Mouse (Mus musculus) lung, embryonic 14.5 days (tissue): ENCODE data around the gene Hoxc5. TPM values are rescaled to one million over a fixed set of nuclear protein-coding genes. Genes with fewer than 3 reads are reported as not detected.

Experiments
- ATAC-seq: fragments of 200-750 bp; cut with Nextera tagmentation; 2 replicates; pipeline ENCODE4 v1.8.0; 2017; ENCODE audit warnings: mild to moderate bottlenecking, moderate TSS enrichment, moderate library complexity; ENCODE audit not compliant: insufficient read depth
- DNase-seq: peaks from one replicate; pipeline ENCODE4 v3.0.0-alpha.2; 2015
- H3K27ac ChIP-seq: fragments of 300-500 bp; sonication (generic); 2 replicates; pipeline ENCODE4 v1.5.1; 2014; ENCODE audit warnings: low read depth, mild to moderate bottlenecking, moderate library complexity
- H3K27me3 ChIP-seq: fragments of 300-500 bp; sonication (generic); 2 replicates; pipeline ENCODE4 v1.6.1; 2014; ENCODE audit warnings: low read length, control low read depth; ENCODE audit not compliant: insufficient read depth
- H3K36me3 ChIP-seq: fragments of 300-500 bp; sonication (generic); 2 replicates; pipeline ENCODE4 v1.6.1; 2014; ENCODE audit warnings: control low read depth; ENCODE audit not compliant: insufficient read depth
- H3K4me1 ChIP-seq: fragments of 300-500 bp; sonication (generic); 2 replicates; pipeline ENCODE4 v1.6.1; 2014; ENCODE audit warnings: antibody characterized with exemption, control low read depth; ENCODE audit not compliant: insufficient read depth
- H3K4me2 ChIP-seq: fragments of 300-500 bp; sonication (generic); 2 replicates; pipeline ENCODE4 v1.6.1; 2014; ENCODE audit warnings: mild to moderate bottlenecking
- H3K4me3 ChIP-seq: fragments of 300-500 bp; sonication (generic); 2 replicates; pipeline ENCODE4 v1.5.1; 2014; ENCODE audit warnings: low read depth, low read length
- H3K9ac ChIP-seq: fragments of 300-500 bp; sonication (generic); 2 replicates; pipeline ENCODE4 v1.6.1; 2014
- H3K9me3 ChIP-seq: fragments of 300-500 bp; sonication (generic); 2 replicates; pipeline ENCODE4 v1.6.1; 2016; ENCODE audit warnings: low read depth, low read length, control low read depth
- CTCF ChIP-seq: IDR thresholded peaks from 2 replicates; pipeline ENCODE4 v1.5.1; 2016; ENCODE audit warnings: antibody characterized with exemption, low read depth
- WGBS: fragments of 180-500 bp; shearing (Covaris S2); extraction: QIAGEN DNeasy Blood & Tissue Kit; methylation state at CpG from one replicate; pipeline ENCODE4 v1.1.7; 2014; 5-methylcytosine and 5-hydroxymethylcytosine counted together
- polyA plus RNA-seq: library from polyadenylated mRNA; unstranded; fragments of >200 nt; fragmentation: Nextera tagmentation; extraction: Ambion mirVana; gene quantifications from 2 replicates; pipeline ENCODE4 v1.2.1, GENCODE M21; 2014

Gene Hoxc5
- polyA plus RNA-seq, 1 experiment from 2014 or later = 0.62 TPM

GRCm38 (mm10) chr15:102937036-102937666, 30.1 kb upstream of the Hoxc5 start:
- TF ChIP-seq CTCF = no peak
- no peaks in the 10 kb centered on the region for H3K4me1 ChIP-seq
- ATAC-seq (no peak), DNase-seq (no peak)
- H3K36me3 ChIP-seq = no peaks in the 10 kb centered on the region
- no peak overlapping the region for H3K27ac ChIP-seq
- WGBS = under 1% methylated on average over 50 of the region's 50 CpGs
- H3K27me3 ChIP-seq = peaks cover 100% of the 10 kb centered on the region
- no peak overlapping the region for H3K4me2 ChIP-seq
- H3K9me3 ChIP-seq = no peaks in the 10 kb centered on the region
- H3K9ac ChIP-seq = no peak overlapping the region
- no peak overlapping the region for H3K4me3 ChIP-seq

DNA sequence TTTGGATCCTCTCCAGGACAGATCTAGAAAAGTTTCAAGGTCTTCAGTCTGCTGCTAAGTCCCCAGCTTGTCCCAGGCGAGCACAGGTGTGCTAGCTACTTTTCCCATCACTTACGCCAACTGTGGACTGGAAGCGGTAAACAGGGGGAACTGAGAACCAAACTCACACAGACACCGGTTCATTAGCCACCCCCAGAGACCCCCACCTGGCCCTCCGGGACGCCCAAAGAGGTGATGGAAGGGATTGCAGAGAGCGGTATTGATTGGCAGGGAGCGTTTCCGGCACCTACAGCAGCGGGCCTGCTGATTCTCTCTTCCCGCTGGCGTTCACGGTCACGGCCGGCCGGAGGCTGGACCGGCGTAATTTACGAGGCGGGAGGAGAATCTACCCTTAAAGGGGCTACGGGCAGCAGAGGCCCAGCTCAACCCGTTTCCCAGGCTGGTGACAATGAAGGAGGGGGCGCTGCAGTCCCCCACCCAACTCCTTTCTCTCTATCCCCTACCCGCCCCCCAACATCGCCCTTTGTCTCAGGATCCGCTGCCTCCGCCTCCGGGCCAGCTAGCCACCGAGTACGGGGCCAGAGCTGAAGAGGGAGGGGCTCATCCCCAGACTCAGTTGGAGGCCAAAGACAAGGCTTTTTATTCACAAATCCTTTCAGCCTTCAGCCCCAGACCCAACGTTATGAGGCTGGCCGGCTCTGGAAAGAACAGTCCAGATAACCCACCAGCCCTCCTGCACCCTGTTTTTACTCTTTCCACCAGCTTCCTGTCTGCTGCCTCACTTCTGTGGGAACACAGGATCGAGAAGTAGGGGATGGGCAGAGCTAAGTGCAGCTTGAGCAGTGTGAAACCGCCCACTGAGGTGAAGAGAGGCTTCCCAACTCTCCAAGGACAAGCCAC, 27.7 kb upstream of the Hoxc5 start:
- 2% methylated on average over 33 of the region's 34 CpGs for WGBS
- no peak for TF ChIP-seq CTCF
- peaks cover 100% of the 10 kb centered on the region for H3K27me3 ChIP-seq
- no peaks in the 10 kb centered on the region for H3K9me3 ChIP-seq
- H3K4me3 ChIP-seq = no peak overlapping the region
- no peaks in the 10 kb centered on the region for H3K4me1 ChIP-seq
- ATAC-seq (no peak), DNase-seq (no peak)
- H3K4me2 ChIP-seq = no peak overlapping the region
- no peaks in the 10 kb centered on the region for H3K36me3 ChIP-seq
- H3K9ac ChIP-seq = no peak overlapping the region
- H3K27ac ChIP-seq = no peak overlapping the region

DNA sequence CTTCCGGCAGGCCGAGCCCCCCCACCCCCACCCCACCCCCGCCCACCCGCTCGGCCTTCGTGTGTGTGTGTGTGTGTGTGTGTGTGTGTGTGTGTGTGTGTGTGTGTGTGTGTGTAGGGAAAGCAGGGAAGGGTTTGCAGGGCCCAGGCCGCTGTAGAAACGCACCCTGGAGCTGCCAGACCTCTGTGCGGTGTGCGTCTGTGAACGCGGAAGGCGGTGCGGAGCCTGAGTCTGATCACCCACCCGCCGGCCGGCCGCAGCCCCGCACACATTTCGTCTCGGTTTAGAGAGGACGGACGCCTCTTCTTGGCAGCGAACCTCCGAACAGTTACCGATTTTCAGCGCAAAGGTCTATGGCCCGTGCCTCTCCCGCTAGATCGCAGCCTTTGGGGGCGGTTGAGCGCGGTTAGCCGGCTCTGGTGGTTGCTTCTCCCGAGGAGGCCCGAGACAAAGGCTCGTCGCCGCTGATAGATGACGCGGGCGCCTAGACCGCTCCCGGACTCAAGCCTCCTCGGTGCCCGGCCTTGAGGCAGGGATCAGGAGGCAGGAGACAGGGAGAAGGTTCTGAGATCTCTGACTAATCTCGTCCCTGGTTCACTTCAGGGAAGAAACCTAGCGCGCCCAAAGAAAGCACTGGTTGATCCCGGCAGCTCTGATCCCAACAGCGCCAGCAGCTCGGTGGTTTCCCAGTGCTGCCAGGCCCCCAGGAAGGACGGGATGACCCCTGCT, 24.3 kb upstream of the Hoxc5 start:
- Histone ChIP-seq H3K4me2 (peak overlapping the region; percentile 39; the same call in 1 of the 2 replicates), H3K4me1 (no peaks in the 10 kb centered on the region), H3K9ac (no peak overlapping the region; the same call in 1 of the 2 replicates), H3K9me3 (no peaks in the 10 kb centered on the region), H3K36me3 (no peaks in the 10 kb centered on the region), H3K4me3 (0 out of 2 replicates have a peak overlapping the region, but pooled peaks have one; percentile 9), H3K27ac (no peak overlapping the region), H3K27me3 (peaks cover 100% of the 10 kb centered on the region)
- TF ChIP-seq CTCF = peak; percentile 48
- no peak for ATAC-seq
- DNase-seq = no peak
- WGBS = 0% methylated on average over 53 of the region's 53 CpGs

DNA sequence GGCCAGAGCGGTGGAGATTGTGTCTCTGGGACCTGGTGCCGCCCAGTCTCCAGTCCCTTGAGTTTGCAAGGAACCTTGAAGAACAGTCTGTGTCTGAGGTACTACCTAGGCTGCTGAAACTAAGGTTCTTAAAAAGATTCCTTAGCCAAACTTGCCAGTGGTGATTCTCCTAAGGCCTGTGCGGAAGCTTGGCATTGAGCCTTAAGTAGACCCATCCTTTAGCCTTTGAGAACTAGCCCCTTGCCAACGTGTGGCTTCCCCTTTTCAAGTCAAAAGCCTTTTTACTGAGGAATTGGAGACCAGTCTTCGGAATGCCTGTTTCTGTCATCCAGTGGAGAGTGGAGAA, 23.8 kb upstream of the Hoxc5 start:
- no peak for ATAC-seq
- H3K4me3 ChIP-seq = no peak overlapping the region

GRCm38 (mm10) chr15:102945185-102946077, 21.8 kb upstream of the Hoxc5 start:
- Histone ChIP-seq H3K4me1 (no peaks in the 10 kb centered on the region), H3K4me3 (no peak overlapping the region), H3K9ac (no peak overlapping the region), H3K4me2 (no peak overlapping the region), H3K27ac (no peak overlapping the region), H3K27me3 (peaks cover 100% of the 10 kb centered on the region), H3K9me3 (no peaks in the 10 kb centered on the region), H3K36me3 (no peaks in the 10 kb centered on the region)
- WGBS = 14% methylated on average over 22 of the region's 22 CpGs
- no peak for TF ChIP-seq CTCF
- DNase-seq (no peak), ATAC-seq (no peak)

More for the DNA sequence above, 23.8 kb upstream of the Hoxc5 start:
- no peak for TF ChIP-seq CTCF
- no peaks in the 10 kb centered on the region for H3K36me3 ChIP-seq
- WGBS = 2% methylated on average over 5 of the region's 5 CpGs
- DNase-seq = no peak
- peaks cover 100% of the 10 kb centered on the region for H3K27me3 ChIP-seq
- no peaks in the 10 kb centered on the region for H3K4me1 ChIP-seq
- no peak overlapping the region for H3K9ac ChIP-seq
- no peak overlapping the region for H3K27ac ChIP-seq
- no peak overlapping the region for H3K4me2 ChIP-seq
- H3K9me3 ChIP-seq = no peaks in the 10 kb centered on the region

DNA sequence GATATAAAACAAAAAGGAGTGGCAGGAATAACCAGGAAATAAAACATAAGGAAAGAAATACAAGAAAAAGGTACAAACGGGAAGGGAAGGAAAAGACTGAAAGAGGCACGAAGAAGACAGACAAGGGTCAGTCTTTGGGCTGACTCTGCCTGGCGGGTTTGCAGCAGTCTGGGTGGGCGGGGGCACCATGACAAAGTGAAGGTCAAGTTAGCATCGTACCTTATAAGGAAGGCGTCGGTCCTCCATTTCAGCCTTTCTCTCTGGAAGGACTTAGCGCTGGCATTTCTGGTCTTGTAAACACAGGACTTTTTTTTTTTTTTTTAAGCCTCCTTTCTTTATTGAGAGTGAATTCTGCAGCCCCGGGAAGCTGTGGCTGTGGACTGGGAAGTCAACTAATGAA, 20.0 kb upstream of the Hoxc5 start:
- no peak for DNase-seq

More for the DNA sequence above, 20.0 kb upstream of the Hoxc5 start:
- no peak for ATAC-seq
- Histone ChIP-seq H3K27ac (no peak overlapping the region), H3K9me3 (no peaks in the 10 kb centered on the region), H3K27me3 (peaks cover 100% of the 10 kb centered on the region), H3K36me3 (no peaks in the 10 kb centered on the region), H3K4me2 (no peak overlapping the region), H3K4me1 (no peaks in the 10 kb centered on the region), H3K4me3 (no peak overlapping the region), H3K9ac (no peak overlapping the region)
- WGBS = 2% methylated on average over 9 of the region's 9 CpGs
- no peak for TF ChIP-seq CTCF
